Mouse (Mus musculus) liver, embryonic 14.5 days (tissue): Measurements from ENCODE around the gene Ak9. TPM values are rescaled to one million over a fixed set of nuclear protein-coding genes. Genes with fewer than 3 reads are reported as not detected.
A peak's percentile ranks its signal among the peaks of the same experiment; 100 is the strongest.

Experiments used
- ATAC-seq: fragments of 200-750 bp; cut with Nextera tagmentation; 2 replicates; pipeline ENCODE4 v1.8.0; 2017; ENCODE audit warnings: moderate number of reproducible peaks, mild to moderate bottlenecking, moderate library complexity; ENCODE audit not compliant: insufficient read depth
- DNase-seq, 3 experiments: peaks; one replicate each; pipeline ENCODE4 v3.0.0-alpha.2; 2012 to 2013; ENCODE audit warnings: low read depth in 3 of 3, low spot score in 3 of 3
- H3K27ac ChIP-seq: fragments of 300-500 bp; sonication (generic); 2 replicates; pipeline ENCODE4 v1.5.1; 2014; ENCODE audit warnings: moderate library complexity, mild to moderate bottlenecking, control low read depth, inconsistent platforms
- H3K27me3 ChIP-seq: fragments of 300-500 bp; sonication (generic); 2 replicates; pipeline ENCODE4 v1.6.1; 2014; ENCODE audit warnings: mild to moderate bottlenecking, low read length, moderate library complexity; ENCODE audit not compliant: control insufficient read depth, insufficient read depth
- H3K36me3 ChIP-seq: fragments of 300-500 bp; sonication (generic); replicated peaks from 2 replicates; pipeline ENCODE4 v1.6.1; 2014; ENCODE audit warnings: low read depth; ENCODE audit not compliant: control insufficient read depth, insufficient read depth
- H3K4me1 ChIP-seq, 2 experiments: fragments of 200-500 bp in 1 of 2; fragments of 300-500 bp in 1 of 2; sonication (generic) in 1 of 2; replicated peaks; 2 replicates each; pipeline ENCODE4 v1.6.1; 2012 to 2014; ENCODE audit warnings: antibody characterized with exemption in 1 of 2, inconsistent platforms in 1 of 2, low read length in 1 of 2; ENCODE audit not compliant: control insufficient read depth in 2 of 2, insufficient read depth in 2 of 2
- H3K4me2 ChIP-seq: fragments of 300-500 bp; sonication (generic); 2 replicates; pipeline ENCODE4 v1.6.1; 2014; ENCODE audit warnings: low read depth, mild to moderate bottlenecking, control low read depth, moderate library complexity
- H3K4me3 ChIP-seq, 2 experiments: fragments of 200-500 bp in 1 of 2; fragments of 300-500 bp in 1 of 2; sonication (generic) in 1 of 2; 2 replicates each; pipeline ENCODE4 v1.5.1; 2012 to 2014; ENCODE audit warnings: low read depth in 2 of 2, low read length in 2 of 2, mild to moderate bottlenecking in 2 of 2, control low read depth in 1 of 2, inconsistent platforms in 1 of 2, moderate library complexity in 1 of 2; ENCODE audit not compliant: insufficient read depth in 1 of 2
- H3K9ac ChIP-seq: fragments of 300-500 bp; sonication (generic); replicated peaks from 2 replicates; pipeline ENCODE4 v1.6.1; 2014; ENCODE audit warnings: mild to moderate bottlenecking, control low read depth, moderate library complexity
- H3K9me3 ChIP-seq: fragments of 300-500 bp; sonication (generic); 2 replicates; pipeline ENCODE4 v1.6.1; 2016; ENCODE audit warnings: low read length, mixed read lengths; ENCODE audit not compliant: control insufficient read depth
- CTCF ChIP-seq: IDR thresholded peaks from 2 replicates; pipeline ENCODE4 v1.5.1; 2016; ENCODE audit warnings: antibody characterized with exemption, low read depth, control low read depth
- EP300 ChIP-seq: IDR thresholded peaks from 2 replicates; pipeline ENCODE4 v1.6.1; 2016; ENCODE audit warnings: antibody characterized with exemption, low read depth
- WGBS: fragments of 180-500 bp; shearing (Covaris S2); extraction: QIAGEN DNeasy Blood & Tissue Kit; methylation state at CpG from one replicate; pipeline ENCODE4 v1.1.7; 2014; ENCODE audit not compliant: insufficient replicate concordance; 5-methylcytosine and 5-hydroxymethylcytosine counted together
- polyA plus RNA-seq, 2 experiments: library from polyadenylated mRNA; depleted of rRNA in 1 of 2; stranded (reverse) in 1 of 2; unstranded in 1 of 2; fragments of >200 nt; fragmentation: Nextera tagmentation in 1 of 2; extraction: Ambion mirVana in 1 of 2; gene quantifications; 2 replicates each; pipeline versions ENCODE4 v1.2.1 to v1.2.3; 2012 to 2014

The Ak9 gene
- polyA plus RNA-seq, 2 experiments: not detected

GRCm38 (mm10) chr10:41420496-41421200 is 116.9 kb downstream of the Ak9 start:
- Histone ChIP-seq H3K9me3 (no peaks in the 10 kb centered on the region; the same call in 1 of the 2 replicates), H3K27ac (no peak overlapping the region), H3K4me2 (no peak overlapping the region), H3K9ac (no peak overlapping the region), H3K36me3 (no peaks in the 10 kb centered on the region), H3K27me3 (no peaks in the 10 kb centered on the region), H3K4me1 (no peaks in the 10 kb centered on the region), H3K4me3 (no peak overlapping the region)
- no peak for DNase-seq
- TF ChIP-seq EP300 (no peak), CTCF (no peak)
- ATAC-seq: no peak
- WGBS: 55% methylated on average over 9 of the region's 9 CpGs

DNA sequence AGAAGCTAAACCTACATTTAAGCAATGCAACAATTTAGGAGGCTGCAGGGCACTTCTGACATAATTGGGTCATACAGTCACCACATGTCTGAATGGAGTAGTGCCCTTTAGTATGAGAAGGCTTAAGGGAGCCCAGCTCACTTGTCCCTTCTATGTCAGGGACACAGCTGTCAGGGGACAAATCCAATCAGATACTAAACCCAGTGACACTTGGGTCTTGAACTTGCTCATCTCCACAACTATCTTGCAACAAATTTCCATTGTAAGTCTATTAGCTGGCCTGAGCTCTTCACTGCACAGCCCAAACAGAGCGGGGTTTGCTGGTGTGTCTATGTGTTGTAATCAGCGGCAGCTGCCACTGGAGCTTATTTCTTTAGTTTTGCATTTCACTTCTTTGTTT is 119.9 kb downstream of the Ak9 start:
- 73% methylated on average over 2 of the region's 2 CpGs for WGBS
- Histone ChIP-seq H3K36me3 (no peaks in the 10 kb centered on the region), H3K9ac (no peak overlapping the region), H3K4me2 (no peak overlapping the region), H3K27me3 (no peaks in the 10 kb centered on the region), H3K27ac (no peak overlapping the region), H3K9me3 (no peaks in the 10 kb centered on the region), H3K4me1 (no peaks in the 10 kb centered on the region), H3K4me3 (no peak overlapping the region)
- TF ChIP-seq CTCF (no peak), EP300 (no peak)
- DNase-seq (no peak), ATAC-seq (no peak)

GRCm38 (mm10) chr10:41426368-41426767 is 122.6 kb downstream of the Ak9 start:
- H3K4me2 ChIP-seq: no peak overlapping the region
- H3K9ac ChIP-seq: no peak overlapping the region
- DNase-seq (no peak), ATAC-seq (no peak)
- no peak overlapping the region for H3K4me3 ChIP-seq
- no peaks in the 10 kb centered on the region for H3K36me3 ChIP-seq
- 43% methylated on average over 6 of the region's 6 CpGs for WGBS
- no peak overlapping the region for H3K27ac ChIP-seq
- H3K4me1 ChIP-seq: no peaks in the 10 kb centered on the region
- H3K9me3 ChIP-seq: no peaks in the 10 kb centered on the region
- no peaks in the 10 kb centered on the region for H3K27me3 ChIP-seq
- no peak for TF ChIP-seq EP300
- TF ChIP-seq CTCF: no peak

GRCm38 (mm10) chr10:41434624-41435023 is 130.8 kb downstream of the Ak9 start:
- no peak overlapping the region for H3K4me2 ChIP-seq
- H3K4me1 ChIP-seq: no peaks in the 10 kb centered on the region
- no peaks in the 10 kb centered on the region for H3K9me3 ChIP-seq
- WGBS: 22% methylated on average over 4 of the region's 4 CpGs
- H3K27me3 ChIP-seq: no peaks in the 10 kb centered on the region
- H3K36me3 ChIP-seq: no peaks in the 10 kb centered on the region
- TF ChIP-seq EP300: no peak
- TF ChIP-seq CTCF: peak; percentile 67
- no peak for ATAC-seq
- no peak overlapping the region for H3K9ac ChIP-seq
- no peak for DNase-seq
- no peak overlapping the region for H3K27ac ChIP-seq
- no peak overlapping the region for H3K4me3 ChIP-seq

GRCm38 (mm10) chr10:41435141-41435540 is 131.4 kb downstream of the Ak9 start:
- H3K4me1 ChIP-seq: no peaks in the 10 kb centered on the region
- ATAC-seq (no peak), DNase-seq (no peak)
- H3K9me3 ChIP-seq: no peaks in the 10 kb centered on the region
- TF ChIP-seq EP300 (no peak), CTCF (no peak)
- no peak overlapping the region for H3K27ac ChIP-seq
- H3K9ac ChIP-seq: no peak overlapping the region
- no peak overlapping the region for H3K4me3 ChIP-seq
- 24% methylated on average over 3 of the region's 3 CpGs for WGBS
- no peaks in the 10 kb centered on the region for H3K27me3 ChIP-seq
- no peak overlapping the region for H3K4me2 ChIP-seq
- H3K36me3 ChIP-seq: no peaks in the 10 kb centered on the region
